Mouse (Mus musculus): ENCODE measurements at regions not wholly inside any gene's neighbourhood (a gene's known extent, or its start where the extent isn't known, plus 50 kb on each side); places are given as distances from the start of the nearest gene placed in this dataset.
"Not testable (repeated sequence)": the region's sequence is repeated elsewhere in the genome, so short reads cannot be mapped to it uniquely, and the experiment has no call there.

GRCm38 (mm10) chr4:61998366-61998765 is 55.6 kb downstream of the Mup20 start:
- DNase-seq (ENCODE audit: low spot score in 2 of 2) = peak; percentile 56 to 60

- DNase-seq (ENCODE audit: low spot score in 2 of 2) = not testable (repeated sequence)
Observed at GRCm38 (mm10) chr4:61989941-61990340, 64.0 kb downstream of the Mup20 start.

DNA sequence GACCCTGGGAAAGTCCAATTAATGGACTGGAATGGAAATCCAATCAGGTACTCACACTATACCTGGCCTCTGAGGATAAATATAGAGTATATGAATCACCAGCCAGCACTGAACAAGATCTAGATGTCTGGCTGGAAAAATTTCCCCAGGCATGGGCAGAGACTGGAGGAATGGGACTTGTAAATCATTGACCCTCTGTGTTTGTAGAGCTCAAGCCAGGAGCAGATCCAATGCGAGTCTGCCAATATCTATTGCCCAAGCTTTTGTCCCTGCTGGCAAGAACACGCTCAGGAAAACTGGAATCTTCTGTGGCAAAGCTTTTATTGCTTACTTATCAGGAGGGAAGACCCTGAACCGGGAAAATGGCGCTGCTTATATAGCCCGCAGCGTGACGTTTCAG is 77.8 kb downstream of the Mup20 start:
- DNase-seq (ENCODE audit: low spot score in 2 of 2) = no peak

- peak; percentile 5 to 16 for DNase-seq (ENCODE audit: low spot score in 2 of 2)
Observed at GRCm38 (mm10) chr4:61973236-61973635, 80.7 kb downstream of the Mup20 start.

DNA sequence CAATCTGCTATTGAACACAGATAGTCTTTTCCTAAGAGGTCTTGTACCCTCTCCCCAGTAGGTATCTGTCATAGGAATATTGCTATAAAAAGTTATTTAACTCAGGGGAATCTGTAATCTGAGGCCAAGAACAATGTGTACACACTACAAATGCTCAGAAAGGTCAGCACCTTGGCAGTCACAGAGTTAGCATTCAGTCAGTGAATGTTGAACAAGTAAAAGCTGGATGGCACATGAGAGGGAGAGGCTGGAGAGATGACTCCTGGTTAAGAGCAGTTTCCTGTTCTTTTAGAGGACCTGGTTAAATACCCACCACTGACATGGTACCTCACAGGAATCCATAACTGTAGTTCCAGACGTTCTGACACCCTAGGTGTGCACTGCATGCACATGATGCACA is 84.3 kb downstream of the Mup20 start:
- DNase-seq (ENCODE audit: low spot score in 2 of 2) = no peak

GRCm38 (mm10) chr4:61967674-61968073 is 86.3 kb downstream of the Mup20 start:
- DNase-seq (ENCODE audit: low spot score in 2 of 2) = not testable (repeated sequence)

- no peak for DNase-seq (ENCODE audit: low spot score in 2 of 2)
Observed at GRCm38 (mm10) chr4:61962315-61962714, 91.6 kb downstream of the Mup20 start.

Measured in layer of hippocampus, postnatal 10 days (tissue).